Mouse (Mus musculus): ENCODE measurements around the gene Gm28891.
"Not testable (repeated sequence)": the region's sequence is repeated elsewhere in the genome, so short reads cannot be mapped to it uniquely, and the experiment has no call there.

The Gm28891 gene

DNA sequence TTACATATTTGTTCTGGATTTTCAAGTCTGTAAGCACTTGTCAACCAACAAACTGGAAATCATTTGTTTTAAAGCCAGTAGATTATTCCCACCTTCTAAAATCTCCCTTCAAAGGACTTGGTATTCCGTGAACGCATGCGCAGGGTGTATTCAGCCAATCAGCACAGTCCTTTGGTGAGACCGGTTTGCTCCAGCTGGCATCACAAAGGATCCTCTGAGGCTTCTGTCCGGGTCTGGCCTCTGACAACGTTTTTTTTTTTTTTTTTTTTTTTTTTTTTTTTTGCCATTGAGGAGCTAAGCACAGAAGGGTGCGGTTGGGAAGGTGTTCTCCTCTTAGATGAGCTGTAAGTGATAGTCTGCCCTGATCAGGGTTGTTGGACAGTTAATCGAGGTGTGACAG lies at the start of gene Gm28891:
Gene Gm28891 (plus strand): TSS at position 301 of the 400 bp plus-strand sequence.
- DNase-seq: not testable (repeated sequence)

All from cerebellum, adult 9-10 months (tissue).